Mouse (Mus musculus) hindbrain, embryonic 10.5 days (tissue): ENCODE data around the gene Abhd12. TPM values are rescaled to one million over a fixed set of nuclear protein-coding genes. Genes with fewer than 3 reads are reported as not detected.

Source experiments
- polyA plus RNA-seq: library from polyadenylated mRNA; unstranded; fragments of >200 nt; fragmentation: Nextera tagmentation; extraction: Ambion mirVana; gene quantifications from 2 replicates; pipeline ENCODE4 v1.2.1, GENCODE M21; 2016

Gene Abhd12
- polyA plus RNA-seq, 1 experiment from 2014 or later: 55.4 TPM

Other genes starting within 250 kb of the Abhd12 start
- 16.2 and 34.1 TPM in 2 replicates for gene Acss1, start 236.2 kb downstream of the Abhd12 start, polyA plus RNA-seq
- gene Vsx1, start 215.4 kb downstream of the Abhd12 start, polyA plus RNA-seq: 1.0 TPM in 2 replicates
- gene Entpd6, start 155.7 kb downstream of the Abhd12 start, polyA plus RNA-seq: 35.6 and 37.3 TPM in 2 replicates
- gene Pygb, start 118.0 kb downstream of the Abhd12 start, polyA plus RNA-seq: 61.1 and 62.1 TPM in 2 replicates
- 67.5 and 69.8 TPM in 2 replicates for gene Gins1, start 659 bp upstream of the Abhd12 start, polyA plus RNA-seq
- 11.8 and 19.5 TPM in 2 replicates for gene Ninl, start 134.6 kb upstream of the Abhd12 start, polyA plus RNA-seq
- gene Nanp, start 134.7 kb upstream of the Abhd12 start, polyA plus RNA-seq: 47.0 and 53.0 TPM in 2 replicates
- not detected in 2 replicates for gene Gm14151, start 187.6 kb upstream of the Abhd12 start, polyA plus RNA-seq
- gene Gm14147, start 193.5 kb upstream of the Abhd12 start, polyA plus RNA-seq: not detected in 2 replicates